Mouse (Mus musculus) CH12.LX (cell line): ENCODE results near the gene Dctn3. TPM values are rescaled to one million over a fixed set of nuclear protein-coding genes. Genes with fewer than 3 reads are reported as not detected.

Experiments
- DNase-seq: peaks from one replicate; pipeline ENCODE4 v3.0.0-alpha.2; 2013; ENCODE audit errors: extremely low read depth
- H3K27ac ChIP-seq: 2 replicates; pipeline ENCODE4 v1.5.1; 2012; ENCODE audit warnings: low read depth, mild to moderate bottlenecking, control low read depth, moderate library complexity; ENCODE audit not compliant: insufficient read depth
- H3K27me3 ChIP-seq: replicated peaks from 2 replicates; pipeline ENCODE3; 2012; ENCODE audit warnings: inconsistent platforms
- H3K36me3 ChIP-seq, 2 experiments: replicated peaks in 1 of 2; 2 replicates each; pipeline versions ENCODE3 to v1.6.1; 2012; ENCODE audit warnings: inconsistent platforms in 1 of 2, low read length in 1 of 2, mild to moderate bottlenecking in 1 of 2, mixed read lengths in 1 of 2, moderate library complexity in 1 of 2; ENCODE audit not compliant: control insufficient read depth in 1 of 2, insufficient read depth in 1 of 2
- H3K4me1 ChIP-seq, 2 experiments: 2 replicates each; pipeline ENCODE4 v1.6.1; 2012; ENCODE audit warnings: inconsistent platforms in 1 of 2, moderate library complexity in 1 of 2; ENCODE audit not compliant: insufficient read depth in 2 of 2, control insufficient read depth in 1 of 2
- H3K4me2 ChIP-seq: 2 replicates; pipeline ENCODE4 v1.6.1; 2012; ENCODE audit warnings: low read depth, mild to moderate bottlenecking, control low read depth; ENCODE audit not compliant: poor library complexity, insufficient read depth, severe bottlenecking
- H3K4me3 ChIP-seq, 3 experiments: fragments of 150-350 bp in 1 of 3; sonication (generic) in 1 of 3; replicated peaks in 1 of 3; 2 replicates each; pipeline versions ENCODE3 to v1.5.1; 2011 to 2012; ENCODE audit warnings: low read depth in 2 of 3, low read length in 2 of 3, mild to moderate bottlenecking in 2 of 3, moderate library complexity in 2 of 3, control low read depth in 1 of 3, improper control_type of control experiment in 1 of 3, inconsistent platforms in 1 of 3, mixed read lengths in 1 of 3; ENCODE audit not compliant: poor library complexity in 1 of 3
- H3K79me2 ChIP-seq: replicated peaks from 2 replicates; pipeline ENCODE4 v1.6.1; 2012; ENCODE audit warnings: mild to moderate bottlenecking, moderate library complexity; ENCODE audit not compliant: control insufficient read depth, poor library complexity, insufficient read depth, severe bottlenecking; ENCODE audit errors: extremely low read depth
- H3K9ac ChIP-seq: 2 replicates; pipeline ENCODE4 v1.6.1; 2012; ENCODE audit warnings: low read depth, mild to moderate bottlenecking, control low read depth, moderate library complexity; ENCODE audit not compliant: insufficient read depth
- H3K9me3 ChIP-seq: replicated peaks from 2 replicates; pipeline ENCODE3; 2012; ENCODE audit warnings: low read length, inconsistent platforms, mixed read lengths
- CHD2 ChIP-seq: IDR thresholded peaks from 2 replicates; pipeline ENCODE4 v1.6.1; 2011; ENCODE audit warnings: low read length, improper control_type of control experiment
- CTCF ChIP-seq, 2 experiments: IDR thresholded peaks in 1 of 2; conservative IDR thresholded peaks in 1 of 2; 2 replicates each; pipeline ENCODE4 v1.5.1; 2011 to 2012; ENCODE audit warnings: low read depth in 2 of 2, low read length in 2 of 2, improper control_type of control experiment in 1 of 2, inconsistent platforms in 1 of 2, mild to moderate bottlenecking in 1 of 2, moderate library complexity in 1 of 2
- E2F4 ChIP-seq: IDR thresholded peaks from 2 replicates; pipeline ENCODE4 v1.6.1; 2011; ENCODE audit warnings: low read depth, low read length, improper control_type of control experiment; ENCODE audit not compliant: insufficient replicate concordance
- ELF1 ChIP-seq: IDR thresholded peaks from 2 replicates; pipeline ENCODE4 v1.6.1; 2014; ENCODE audit warnings: low read depth, mild to moderate bottlenecking, inconsistent platforms, low read length, improper control_type of control experiment
- ETS1 ChIP-seq: conservative IDR thresholded peaks from 2 replicates; pipeline ENCODE4 v1.6.1; 2012; ENCODE audit warnings: low read depth, mild to moderate bottlenecking, inconsistent platforms, low read length, improper control_type of control experiment, moderate library complexity
- GABPA ChIP-seq: IDR thresholded peaks from 2 replicates; pipeline ENCODE4 v1.6.1; 2012; ENCODE audit warnings: low read depth, low read length, improper control_type of control experiment, inconsistent platforms; ENCODE audit not compliant: insufficient replicate concordance
- HCFC1 ChIP-seq: IDR thresholded peaks from 2 replicates; pipeline ENCODE4 v1.6.1; 2012; ENCODE audit warnings: low read depth, mild to moderate bottlenecking, inconsistent platforms, low read length, improper control_type of control experiment
- IRF4 ChIP-seq: IDR thresholded peaks from 2 replicates; pipeline ENCODE4 v1.6.1; 2014; ENCODE audit warnings: low read depth, mild to moderate bottlenecking, inconsistent platforms, low read length, improper control_type of control experiment
- JUN ChIP-seq: IDR thresholded peaks from 2 replicates; pipeline ENCODE4 v1.6.1; 2011; ENCODE audit warnings: low read depth, mild to moderate bottlenecking, low read length, improper control_type of control experiment, moderate library complexity; ENCODE audit not compliant: insufficient read depth
- JUND ChIP-seq: conservative IDR thresholded peaks from 2 replicates; pipeline ENCODE4 v1.6.1; 2011; ENCODE audit warnings: low read depth, low read length, improper control_type of control experiment
- KAT2A ChIP-seq: IDR thresholded peaks from 2 replicates; pipeline ENCODE4 v1.6.1; 2012; ENCODE audit warnings: low read length, improper control_type of control experiment, inconsistent platforms; ENCODE audit not compliant: insufficient replicate concordance
- MAFK ChIP-seq: IDR thresholded peaks from 2 replicates; pipeline ENCODE4 v1.6.1; 2011; ENCODE audit warnings: low read length, improper control_type of control experiment; ENCODE audit not compliant: insufficient replicate concordance
- MAX ChIP-seq: IDR thresholded peaks from 2 replicates; pipeline ENCODE4 v1.6.1; 2011; ENCODE audit warnings: low read length, improper control_type of control experiment
- MAZ ChIP-seq: IDR thresholded peaks from 2 replicates; pipeline ENCODE4 v1.6.1; 2012; ENCODE audit warnings: low read depth, mild to moderate bottlenecking, inconsistent platforms, low read length, improper control_type of control experiment, moderate library complexity
- MEF2A ChIP-seq: IDR thresholded peaks from 2 replicates; pipeline ENCODE4 v1.6.1; 2014; ENCODE audit warnings: low read depth, mild to moderate bottlenecking, inconsistent platforms, low read length, improper control_type of control experiment, borderline replicate concordance
- MYC ChIP-seq: IDR thresholded peaks from 2 replicates; pipeline ENCODE4 v1.6.1; 2011; ENCODE audit warnings: low read depth, mild to moderate bottlenecking, improper control_type of control experiment, low read length
- NRF1 ChIP-seq: IDR thresholded peaks from 2 replicates; pipeline ENCODE4 v1.6.1; 2014; ENCODE audit warnings: low read depth, mild to moderate bottlenecking, inconsistent platforms, low read length, improper control_type of control experiment, moderate library complexity
- PAX5 ChIP-seq: IDR thresholded peaks from 2 replicates; pipeline ENCODE4 v1.6.1; 2012; ENCODE audit warnings: low read length, inconsistent platforms, mixed read lengths
- POLR2AphosphoS2 ChIP-seq: IDR thresholded peaks from 2 replicates; pipeline ENCODE4 v1.6.1; 2011; ENCODE audit warnings: low read depth, low read length, improper control_type of control experiment
- RAD21 ChIP-seq: IDR thresholded peaks from 2 replicates; pipeline ENCODE4 v1.6.1; 2011; ENCODE audit warnings: low read depth, mild to moderate bottlenecking, low read length, improper control_type of control experiment, moderate library complexity
- RCOR1 ChIP-seq: conservative IDR thresholded peaks from 2 replicates; pipeline ENCODE4 v1.6.1; 2012; ENCODE audit warnings: low read depth, mild to moderate bottlenecking, inconsistent platforms, low read length, improper control_type of control experiment
- SIN3A ChIP-seq: IDR thresholded peaks from 2 replicates; pipeline ENCODE4 v1.6.1; 2012; ENCODE audit warnings: low read length, improper control_type of control experiment, inconsistent platforms
- SMC3 ChIP-seq: IDR thresholded peaks from 2 replicates; pipeline ENCODE4 v1.6.1; 2011; ENCODE audit warnings: low read depth, low read length, improper control_type of control experiment
- TBP ChIP-seq: conservative IDR thresholded peaks from 2 replicates; pipeline ENCODE4 v1.6.1; 2011; ENCODE audit warnings: low read depth, low read length, improper control_type of control experiment
- UBTF ChIP-seq: IDR thresholded peaks from 2 replicates; pipeline ENCODE4 v1.6.1; 2012; ENCODE audit warnings: low read depth, mild to moderate bottlenecking, inconsistent platforms, low read length, improper control_type of control experiment, moderate library complexity
- USF1 ChIP-seq: IDR thresholded peaks from 2 replicates; pipeline ENCODE4 v1.6.1; 2014; ENCODE audit warnings: low read depth, mild to moderate bottlenecking, inconsistent platforms, low read length, improper control_type of control experiment
- USF2 ChIP-seq: conservative IDR thresholded peaks from 2 replicates; pipeline ENCODE4 v1.6.1; 2011; ENCODE audit warnings: low read depth, low read length, improper control_type of control experiment
- ZC3H11A ChIP-seq: IDR thresholded peaks from 2 replicates; pipeline ENCODE4 v1.6.1; 2012; ENCODE audit warnings: low read depth, mild to moderate bottlenecking, inconsistent platforms, low read length, improper control_type of control experiment
- ZNF384 ChIP-seq: IDR thresholded peaks from 2 replicates; pipeline ENCODE4 v1.6.1; 2012; ENCODE audit warnings: low read depth, low read length, improper control_type of control experiment, inconsistent platforms
- dilution Hi-C: fragments of 300-500 bp; cut with MboI; formaldehyde crosslinking; loops from 2 replicates; pipeline ENCODE4 v1.14.3; 2020; ENCODE audit warnings: low sequenced_read_pairs; ENCODE audit not compliant: extremely low pct_unique_long_range_greater_than_20kb, extremely low pct_ligation_motif_present
- in situ Hi-C: fragments of 300-500 bp; cut with MboI; formaldehyde crosslinking; loops from 3 replicates; pipeline ENCODE4 v1.14.3; 2019; ENCODE audit warnings: low sequenced_read_pairs, low pct_ligation_motif_present, low pct_unique_long_range_greater_than_20kb, mixed read lengths
- polyA plus RNA-seq: library from polyadenylated mRNA; unstranded; fragments of >175 nt; gene quantifications from 2 replicates; pipeline ENCODE4 v1.2.1, GENCODE M21; 2012; ENCODE audit warnings: low read depth; ENCODE audit not compliant: insufficient read length
- total RNA-seq, 2 experiments: library from RNA; depleted of rRNA; stranded (reverse); fragments of 300-350 nt in 1 of 2; fragments of >200 nt in 1 of 2; gene quantifications; 2 replicates each; pipeline ENCODE4 v1.2.3; 2012 to 2014

Dctn3 gene
- total and polyA plus RNA-seq, 3 experiments = 90.5 to 133 (median 112) TPM

DNA sequence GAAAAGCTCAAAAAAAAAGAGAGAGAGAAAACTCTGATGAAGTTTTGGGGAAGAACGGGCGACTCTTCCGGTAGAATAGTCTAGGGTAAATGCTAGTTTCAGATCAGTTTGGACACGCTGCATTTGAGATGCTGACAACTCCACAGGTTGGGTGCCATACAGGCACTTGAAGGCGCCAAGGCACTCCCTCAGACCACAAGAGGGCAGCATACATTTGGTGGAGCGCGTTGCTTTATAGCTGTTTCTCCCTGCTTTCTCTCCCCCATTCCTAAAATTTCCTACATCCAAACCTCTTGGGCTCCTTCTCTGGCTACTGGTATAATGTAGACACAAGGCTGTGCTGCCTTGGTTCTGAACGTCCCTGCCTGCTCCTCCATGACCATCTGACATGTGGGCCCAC lies 8.7 kb downstream of the Dctn3 start:
- in situ Hi-C loops = no loop called here

DNA sequence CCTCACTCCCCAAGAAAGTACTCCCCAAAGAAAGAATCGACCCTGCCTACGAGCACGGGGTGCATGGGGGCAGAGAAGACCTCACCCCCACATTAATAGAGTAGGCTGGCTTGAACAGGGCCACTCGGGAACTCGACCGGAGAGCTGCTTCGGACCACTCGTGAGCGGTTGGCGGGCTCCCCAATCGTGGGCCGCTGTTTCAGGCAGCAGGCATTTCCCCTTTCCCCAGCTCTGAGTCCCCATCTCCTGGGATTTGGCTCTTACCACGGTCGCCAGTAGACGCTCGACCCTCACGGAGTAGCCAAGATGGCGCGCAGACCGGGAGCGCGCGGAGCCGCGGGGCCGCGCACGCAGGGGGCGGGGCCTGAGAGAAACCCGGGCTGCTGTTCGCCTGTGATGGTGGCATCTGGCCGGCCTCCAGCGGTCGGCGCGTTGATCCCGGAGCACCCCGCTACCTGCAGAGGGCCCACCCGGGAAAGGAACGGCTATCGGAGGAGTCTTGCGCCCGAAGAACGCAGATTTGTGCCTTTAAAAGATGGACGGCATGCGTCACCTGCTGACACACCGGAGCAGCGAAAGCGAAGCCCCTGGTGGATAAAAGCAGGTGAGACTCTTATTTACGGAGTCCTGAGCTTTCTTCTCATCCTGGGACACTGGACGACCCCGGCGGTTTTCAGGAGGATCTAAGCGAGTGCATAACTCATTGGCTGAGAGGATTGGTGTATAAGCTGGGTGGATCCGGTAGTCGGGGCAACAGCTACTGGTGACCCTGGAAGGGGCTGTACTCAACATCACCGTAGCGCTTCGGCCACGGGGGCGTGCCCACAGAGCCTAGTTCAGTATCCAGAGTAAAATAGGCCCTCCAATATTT lies 9.5 kb downstream of the Dctn3 start, which contains the start of gene Rpp25l:
Gene Rpp25l (minus strand): TSS at position 338 of the 871 bp plus-strand sequence.
- Histone ChIP-seq H3K4me2 (peak within 1 kb of the TSS; percentile 89), H3K27ac (no peak within 1 kb of the TSS), H3K9me3 (no peaks in the 10 kb centered on the region), H3K9ac (peak within 1 kb of the TSS; percentile 95), H3K79me2 (peaks cover 7% of the 10 kb centered on the region; the same call in 1 of the 2 replicates), H3K27me3 (no peaks in the 10 kb centered on the region), H3K4me3 (peak within 1 kb of the TSS; percentile 68 to 84 (median 84)), H3K4me1 (peaks cover 8 to 22% of the 10 kb centered on the region in 2 experiments), H3K36me3 (peaks cover 30 to 59% of the 10 kb centered on the region in 2 experiments)
- dilution Hi-C loops = no loop called here
- DNase-seq = peak; percentile 67
- in situ Hi-C loops = no loop called here
- TF ChIP-seq ZNF384 = no peak
- TF ChIP-seq UBTF = no peak
- no peak for TF ChIP-seq RCOR1
- TF ChIP-seq CHD2 = no peak
- TF ChIP-seq MAZ = no peak
- TF ChIP-seq JUN = no peak
- no peak for TF ChIP-seq MAFK
- TF ChIP-seq USF2 = no peak
- TF ChIP-seq PAX5 = no peak
- TF ChIP-seq NRF1 = peak; percentile 55
- TF ChIP-seq ETS1 = no peak
- TF ChIP-seq JUND = no peak
- no peak for TF ChIP-seq IRF4
- no peak for TF ChIP-seq MEF2A
- TF ChIP-seq MAX = no peak
- TF ChIP-seq RAD21 = no peak
- 0 out of 2 replicates have a peak, but pooled peaks have one; percentile 28 for TF ChIP-seq SIN3A
- TF ChIP-seq USF1 = no peak
- TF ChIP-seq KAT2A = no peak
- peak; percentile 39 for TF ChIP-seq HCFC1
- no peak for TF ChIP-seq E2F4
- TF ChIP-seq ZC3H11A = no peak
- TF ChIP-seq GABPA = no peak
- no peak for TF ChIP-seq TBP
- TF ChIP-seq POLR2AphosphoS2 = peak; percentile 56; the same call in 1 of the 2 replicates
- no peak; the same call in 1 of the 2 replicates for TF ChIP-seq SMC3
- no peak for TF ChIP-seq MYC
- TF ChIP-seq ELF1 = no peak

More for the DNA sequence above, 8.7 kb downstream of the Dctn3 start:
- Histone ChIP-seq H3K4me1 (peaks cover 8 to 22% of the 10 kb centered on the region in 2 experiments), H3K9me3 (no peaks in the 10 kb centered on the region), H3K36me3 (peaks cover 37 to 67% of the 10 kb centered on the region in 2 experiments), H3K4me2 (no peak overlapping the region), H3K4me3 (no peak overlapping the region), H3K9ac (no peak overlapping the region), H3K27me3 (no peaks in the 10 kb centered on the region), H3K27ac (no peak overlapping the region), H3K79me2 (peaks cover 7% of the 10 kb centered on the region; the same call in 1 of the 2 replicates)
- TF ChIP-seq MAZ = no peak
- peak; percentile 42 for TF ChIP-seq SMC3
- no peak for TF ChIP-seq SIN3A
- TF ChIP-seq PAX5 = no peak
- TF ChIP-seq ELF1 = no peak
- TF ChIP-seq RAD21 = peak; percentile 14
- peak; percentile 31 to 70; a peak in 3 of 4 replicates for TF ChIP-seq CTCF (conservative IDR thresholded peaks at IDR 0.05 in 1 of 2, IDR thresholded peaks at IDR 0.05 in 1 of 2; ENCODE audit: low read depth in 2 of 2, low read length in 2 of 2)
- dilution Hi-C loops = no loop called here
- no peak for DNase-seq
